Mouse (Mus musculus) heart, embryonic 14.5 days (tissue): ENCODE data around the gene Sebox. TPM values are rescaled to one million over a fixed set of nuclear protein-coding genes. Genes with fewer than 3 reads are reported as not detected.

ENCODE experiments used
- ATAC-seq: fragments of 200-750 bp; cut with Nextera tagmentation; 2 replicates; pipeline ENCODE4 v1.8.0; 2017; ENCODE audit warnings: low read depth, moderate TSS enrichment; ENCODE audit not compliant: insufficient number of reproducible peaks, insufficient read depth, low FRiP score
- H3K27ac ChIP-seq, 2 experiments: fragments of 200-500 bp in 1 of 2; fragments of 300-500 bp in 1 of 2; sonication (generic) in 1 of 2; replicated peaks in 1 of 2; 2 replicates each; pipeline ENCODE4 v1.5.1; 2012 to 2014; ENCODE audit warnings: low read depth in 2 of 2, low read length in 2 of 2, control low read depth in 1 of 2, mild to moderate bottlenecking in 1 of 2, mixed read lengths in 1 of 2; ENCODE audit not compliant: control insufficient read depth in 1 of 2, insufficient read depth in 1 of 2
- H3K27me3 ChIP-seq: fragments of 300-500 bp; sonication (generic); 2 replicates; pipeline ENCODE4 v1.6.1; 2014; ENCODE audit warnings: mild to moderate bottlenecking, low read length, control low read depth; ENCODE audit not compliant: control insufficient read depth, insufficient read depth
- H3K36me3 ChIP-seq: fragments of 300-500 bp; sonication (generic); 2 replicates; pipeline ENCODE4 v1.6.1; 2014; ENCODE audit warnings: mild to moderate bottlenecking, control low read depth, low read length, mixed read lengths; ENCODE audit not compliant: control insufficient read depth, insufficient read depth
- H3K4me1 ChIP-seq, 2 experiments: fragments of 200-500 bp in 1 of 2; fragments of 300-500 bp in 1 of 2; sonication (generic) in 1 of 2; 2 replicates each; pipeline ENCODE4 v1.6.1; 2012 to 2014; ENCODE audit warnings: low read length in 2 of 2, control low read depth in 1 of 2, mixed read lengths in 1 of 2; ENCODE audit not compliant: control insufficient read depth in 2 of 2, insufficient read depth in 2 of 2
- H3K4me2 ChIP-seq: fragments of 300-500 bp; sonication (generic); 2 replicates; pipeline ENCODE4 v1.6.1; 2014; ENCODE audit warnings: mild to moderate bottlenecking, low read length
- H3K4me3 ChIP-seq, 2 experiments: fragments of 200-500 bp in 1 of 2; fragments of 300-500 bp in 1 of 2; sonication (generic) in 1 of 2; 2 replicates each; pipeline ENCODE4 v1.5.1; 2012 to 2014; ENCODE audit warnings: low read length in 2 of 2, mild to moderate bottlenecking in 2 of 2, control low read depth in 1 of 2, low read depth in 1 of 2, moderate library complexity in 1 of 2; ENCODE audit not compliant: control insufficient read depth in 1 of 2, insufficient read depth in 1 of 2
- H3K9ac ChIP-seq: fragments of 300-500 bp; sonication (generic); 2 replicates; pipeline ENCODE4 v1.6.1; 2014; ENCODE audit warnings: mild to moderate bottlenecking, low read length
- H3K9me3 ChIP-seq: fragments of 300-500 bp; sonication (generic); 2 replicates; pipeline ENCODE4 v1.6.1; 2016; ENCODE audit warnings: low read length, control low read depth; ENCODE audit not compliant: control insufficient read depth
- WGBS: fragments of 180-500 bp; shearing (Covaris S2); extraction: QIAGEN DNeasy Blood & Tissue Kit; methylation state at CpG from one replicate; pipeline ENCODE4 v1.1.7; 2014; 5-methylcytosine and 5-hydroxymethylcytosine counted together
- polyA plus RNA-seq: library from polyadenylated mRNA; unstranded; fragments of >200 nt; fragmentation: Nextera tagmentation; extraction: Ambion mirVana; gene quantifications from 2 replicates; pipeline ENCODE4 v1.2.1, GENCODE M21; 2014

The Sebox gene
- polyA plus RNA-seq, 1 experiment from 2014 or later: not detected

- Histone ChIP-seq H3K36me3 (peaks cover 44% of the 10 kb centered on the region), H3K4me3 (peak overlapping the region; percentile 83 to 88), H3K27ac (peak overlapping the region; percentile 54 to 89), H3K4me2 (peak overlapping the region; percentile 95), H3K9ac (peak overlapping the region; percentile 94), H3K4me1 (peaks cover 8 to 25% of the 10 kb centered on the region in 2 experiments), H3K27me3 (no peaks in the 10 kb centered on the region), H3K9me3 (no peaks in the 10 kb centered on the region)
- ATAC-seq: no peak
- 2% methylated on average over 14 of the region's 14 CpGs for WGBS
Observed at GRCm38 (mm10) chr11:78536690-78537084, 33.4 kb downstream of the Sebox start.

- Histone ChIP-seq H3K27me3 (no peaks in the 10 kb centered on the region), H3K27ac (no peak overlapping the region), H3K4me1 (peaks cover 6 to 12% of the 10 kb centered on the region in 2 experiments), H3K4me2 (no peak overlapping the region), H3K9me3 (no peaks in the 10 kb centered on the region), H3K9ac (no peak overlapping the region), H3K36me3 (peaks cover 67% of the 10 kb centered on the region), H3K4me3 (no peak overlapping the region)
- ATAC-seq: no peak
- whole genome bisulfite sequencing: 85% methylated on average over 3 of the region's 3 CpGs
Observed at GRCm38 (mm10) chr11:78540358-78540757, 37.1 kb downstream of the Sebox start.

- H3K9ac ChIP-seq: no peak overlapping the region
- 93% methylated on average over 7 of the region's 7 CpGs for WGBS
- peaks cover 58% of the 10 kb centered on the region for H3K36me3 ChIP-seq
Observed at GRCm38 (mm10) chr11:78544449-78545111, 41.3 kb downstream of the Sebox start.

GRCm38 (mm10) chr11:78545181-78545580 is 41.9 kb downstream of the Sebox start:
- Histone ChIP-seq H3K4me3 (no peak overlapping the region), H3K27ac (no peak overlapping the region), H3K9me3 (no peaks in the 10 kb centered on the region), H3K36me3 (peaks cover 52% of the 10 kb centered on the region), H3K4me2 (no peak overlapping the region), H3K4me1 (peaks cover 2 to 11% of the 10 kb centered on the region in 2 experiments), H3K9ac (no peak overlapping the region), H3K27me3 (no peaks in the 10 kb centered on the region)
- ATAC-seq: no peak
- 61% methylated on average over 8 of the region's 8 CpGs for WGBS

More at GRCm38 (mm10) chr11:78544449-78545111, 41.3 kb downstream of the Sebox start:
- H3K27ac ChIP-seq: no peak overlapping the region
- peaks cover 2 to 10% of the 10 kb centered on the region in 2 experiments for H3K4me1 ChIP-seq
- H3K9me3 ChIP-seq: no peaks in the 10 kb centered on the region
- ATAC-seq: no peak
- no peaks in the 10 kb centered on the region for H3K27me3 ChIP-seq
- no peak overlapping the region for H3K4me2 ChIP-seq
- H3K4me3 ChIP-seq: no peak overlapping the region

- WGBS: 82% methylated on average over 2 of the region's 2 CpGs
- Histone ChIP-seq H3K9me3 (no peaks in the 10 kb centered on the region), H3K9ac (no peak overlapping the region), H3K4me3 (no peak overlapping the region), H3K27ac (no peak overlapping the region), H3K4me2 (no peak overlapping the region), H3K36me3 (peaks cover 28% of the 10 kb centered on the region), H3K4me1 (peaks cover 4 to 15% of the 10 kb centered on the region in 2 experiments), H3K27me3 (no peaks in the 10 kb centered on the region)
- ATAC-seq: no peak
Observed at GRCm38 (mm10) chr11:78547718-78548460, 44.6 kb downstream of the Sebox start.

- peaks cover 12% of the 10 kb centered on the region for H3K36me3 ChIP-seq
- H3K27ac ChIP-seq: no peak overlapping the region
- 5% methylated on average over 5 of the region's 5 CpGs for WGBS
Observed at GRCm38 (mm10) chr11:78549491-78549987, 46.3 kb downstream of the Sebox start.

GRCm38 (mm10) chr11:78550168-78551058 is 47.2 kb downstream of the Sebox start, which contains the start of gene Tmem97:
Tmem97 (minus strand) TSS chr11:78550777.
- WGBS: under 1% methylated on average over 60 of the region's 60 CpGs

More at GRCm38 (mm10) chr11:78549491-78549987, 46.3 kb downstream of the Sebox start:
- peak overlapping the region; percentile 88 for H3K4me2 ChIP-seq
- peak overlapping the region; percentile 67 to 93 for H3K4me3 ChIP-seq
- H3K27me3 ChIP-seq: no peaks in the 10 kb centered on the region
- H3K9ac ChIP-seq: peak overlapping the region; percentile 80
- peaks cover 4 to 15% of the 10 kb centered on the region in 2 experiments for H3K4me1 ChIP-seq
- peaks cover 5% of the 10 kb centered on the region; the same call in 1 of the 2 replicates for H3K9me3 ChIP-seq
- no peak for ATAC-seq

More at GRCm38 (mm10) chr11:78550168-78551058, 47.2 kb downstream of the Sebox start, which contains the start of gene Tmem97:
- H3K4me2 ChIP-seq: peak within 1 kb of the TSS; percentile 88
- peaks cover 5% of the 10 kb centered on the region; the same call in 1 of the 2 replicates for H3K9me3 ChIP-seq
- peak within 1 kb of the TSS; percentile 69 to 81 for H3K27ac ChIP-seq
- peak within 1 kb of the TSS; percentile 67 to 93 for H3K4me3 ChIP-seq
- peak within 1 kb of the TSS; percentile 80 for H3K9ac ChIP-seq
- H3K4me1 ChIP-seq: peaks cover 5 to 17% of the 10 kb centered on the region in 2 experiments
- H3K36me3 ChIP-seq: peaks cover 4% of the 10 kb centered on the region
- peak; percentile 99 for ATAC-seq
- H3K27me3 ChIP-seq: no peaks in the 10 kb centered on the region
